Mouse (Mus musculus) E14TG2a.4 (cell line): ENCODE results near the gene Rap1gap2.

Source experiments
- CTCF ChIP-seq: conservative IDR thresholded peaks from 2 replicates; pipeline ENCODE4 v1.5.1; 2014; ENCODE audit warnings: low read length
- NANOG ChIP-seq: IDR thresholded peaks from 2 replicates; pipeline ENCODE4 v1.6.1; 2014; ENCODE audit warnings: borderline replicate concordance, low read length, mixed read lengths

- TF ChIP-seq CTCF: no peak
- no peak for TF ChIP-seq NANOG
These were observed 51.8 kb downstream of the Rap1gap2 start for GRCm38 (mm10) chr11:74558933-74559332.
